Mouse (Mus musculus): ENCODE results near the gene Ppie.

DNA sequence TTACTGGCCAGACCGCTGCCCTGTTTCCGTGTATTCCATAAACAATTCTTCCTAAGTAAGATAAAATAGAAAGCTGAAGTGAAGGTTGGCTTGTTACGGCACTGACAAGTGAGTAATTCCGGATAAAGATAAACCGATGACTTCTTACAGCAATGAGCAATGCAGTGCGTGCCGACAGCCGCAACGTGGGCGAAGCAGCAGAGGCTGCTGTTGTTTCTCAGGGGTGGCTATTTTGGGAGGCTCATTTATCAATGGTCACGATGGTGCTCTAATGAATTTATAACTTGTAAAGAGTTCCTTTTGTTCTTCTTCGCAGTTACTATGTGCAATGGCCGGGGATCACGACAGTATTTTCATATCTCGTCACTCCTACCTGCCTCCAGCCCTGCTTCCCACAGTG lies 24.4 kb upstream of the Ppie start:
- TF ChIP-seq POLR2A (IDR thresholded peaks at IDR 0.05; ENCODE audit: extremely low read depth, insufficient read depth, low read length) (no peak), CTCF (IDR thresholded peaks at IDR 0.05; ENCODE audit: extremely low read depth, insufficient read depth, low read length) (no peak)

Measured in cortical plate, adult 2 months (tissue).